Mouse (Mus musculus) heart, adult 2 months (tissue): ENCODE measurements around the gene Lrrc8d.

ENCODE experiments used
- CTCF ChIP-seq: fragments of 200-600 bp; IDR thresholded peaks from 2 replicates; pipeline ENCODE4 v1.8.1; 2022; ENCODE audit warnings: antibody characterized with exemption, mild to moderate bottlenecking, moderate library complexity
- EP300 ChIP-seq: fragments of 200-500 bp; IDR thresholded peaks from 2 replicates; pipeline ENCODE4 v1.6.1; 2011; ENCODE audit warnings: low read depth, low read length, control low read depth; ENCODE audit not compliant: insufficient read depth

- TF ChIP-seq CTCF: no peak
- no peak for TF ChIP-seq EP300
Observed at GRCm38 (mm10) chr5:105731173-105731626, 31.4 kb downstream of the Lrrc8d start.
